Mouse (Mus musculus): ENCODE results near the gene Klc3. TPM values are rescaled to one million over a fixed set of nuclear protein-coding genes. Genes with fewer than 3 reads are reported as not detected.
A peak's percentile ranks its signal among the peaks of the same experiment; 100 is the strongest.

Klc3 gene
- polyA plus RNA-seq, 1 experiment from 2014 or later: 0.70 TPM

DNA sequence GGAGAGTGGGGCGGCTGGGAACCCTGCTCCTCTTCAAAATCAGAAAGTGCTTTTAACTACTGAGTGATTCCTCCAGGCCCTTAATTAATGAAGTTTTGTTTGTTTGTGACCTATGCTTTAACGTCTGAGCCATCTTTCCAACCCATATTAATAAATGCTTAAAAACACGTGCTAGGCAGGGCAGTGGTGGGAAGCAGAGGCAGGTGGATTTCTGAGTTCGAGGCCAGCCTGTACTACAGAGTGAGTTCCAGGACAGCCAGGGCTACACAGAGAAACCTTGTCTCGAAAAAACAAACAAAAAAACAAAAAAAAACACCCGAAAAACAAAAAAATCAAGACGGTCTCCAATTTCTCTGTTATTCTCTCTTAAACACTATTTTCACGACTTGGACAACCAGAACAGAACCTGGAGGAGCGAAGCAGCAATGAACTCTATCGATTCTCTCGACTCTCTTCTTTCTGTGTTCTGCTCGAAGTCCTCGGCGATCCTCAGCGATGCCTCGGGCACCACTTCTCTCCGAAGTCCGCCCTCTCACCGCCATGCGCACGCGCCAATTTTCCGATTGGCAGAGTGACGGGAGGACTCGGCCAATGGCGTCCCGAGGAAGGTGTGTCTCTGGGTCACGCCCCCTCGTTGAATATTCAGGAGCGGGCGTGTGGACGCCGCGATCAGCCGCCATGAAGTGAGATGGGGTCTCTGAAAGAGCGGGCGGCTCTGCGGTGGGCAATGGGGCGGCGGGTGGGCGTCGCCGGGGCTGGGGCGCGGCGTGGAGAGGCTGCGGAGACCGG is 22.3 kb downstream of the Klc3 start, which contains the start of gene Ercc2:
Gene Ercc2 (plus strand): TSS at position 634 of the 789 bp plus-strand sequence.
- Histone ChIP-seq H3K9ac (peak within 1 kb of the TSS; percentile 85), H3K27ac (peak within 1 kb of the TSS; percentile 43), H3K4me2 (peak within 1 kb of the TSS; percentile 97), H3K4me1 (replicated peaks) (peaks cover 24% of the 10 kb centered on the region), H3K27me3 (no peaks in the 10 kb centered on the region), H3K4me3 (replicated peaks) (peak within 1 kb of the TSS; percentile 89), H3K36me3 (peaks cover 33% of the 10 kb centered on the region), H3K9me3 (replicated peaks) (no peaks in the 10 kb centered on the region)
- ATAC-seq (ENCODE audit: low read depth) (peak; percentile 96), DNase-seq (peak; percentile 99)
- WGBS (ENCODE audit: insufficient replicate concordance): 5% methylated on average over 47 of the region's 48 CpGs

DNA sequence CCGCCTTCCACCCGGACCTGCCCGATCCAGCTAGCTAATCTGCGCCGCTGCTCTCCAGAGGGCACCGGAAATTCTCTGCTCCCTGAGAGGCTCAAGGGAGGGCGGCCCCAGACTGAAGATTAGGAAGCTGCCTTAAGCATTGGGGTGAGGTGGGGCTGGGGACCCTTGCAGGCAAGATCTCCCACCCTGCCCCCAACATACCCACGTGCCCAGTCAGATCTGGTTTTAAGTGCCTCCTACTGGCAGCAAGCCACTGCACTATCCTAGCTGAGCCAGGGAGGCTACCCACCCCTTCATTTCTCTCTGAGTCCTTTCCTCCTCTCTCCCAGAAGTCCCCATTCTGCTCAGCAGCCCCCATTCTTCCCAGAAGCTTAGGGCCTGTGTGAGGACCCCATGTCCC is 25.9 kb downstream of the Klc3 start:
- Histone ChIP-seq H3K9me3 (replicated peaks) (no peaks in the 10 kb centered on the region), H3K4me3 (replicated peaks) (no peak overlapping the region), H3K27ac (no peak overlapping the region), H3K27me3 (no peaks in the 10 kb centered on the region), H3K9ac (no peak overlapping the region), H3K4me1 (replicated peaks) (peaks cover 13% of the 10 kb centered on the region), H3K4me2 (no peak overlapping the region), H3K36me3 (no peaks in the 10 kb centered on the region)
- DNase-seq (no peak), ATAC-seq (ENCODE audit: low read depth) (no peak)
- 38% methylated on average over 8 of the region's 8 CpGs for WGBS (ENCODE audit: insufficient replicate concordance)

DNA sequence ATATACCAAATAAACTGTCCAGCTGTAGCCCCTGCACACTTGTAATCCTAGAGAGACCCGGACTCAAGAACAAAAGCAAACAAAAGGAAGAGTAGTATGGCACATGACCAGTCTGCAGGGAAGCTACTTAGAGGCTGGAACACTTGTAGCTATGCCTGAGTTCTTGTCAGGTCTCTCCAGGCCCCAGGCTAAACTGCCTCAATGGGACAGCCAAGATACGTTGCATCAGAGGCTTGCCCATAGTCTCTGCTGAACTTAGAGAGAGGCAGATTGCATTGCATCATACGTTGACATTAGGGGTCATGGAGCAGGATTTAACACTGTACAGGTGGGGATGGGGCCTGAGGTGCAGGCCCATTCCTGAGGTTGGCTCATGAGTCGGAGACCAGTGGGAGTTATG is 27.9 kb downstream of the Klc3 start:
- DNase-seq (no peak), ATAC-seq (ENCODE audit: low read depth) (peak; percentile 45; the same call in 1 of the 2 replicates)
- H3K4me2 ChIP-seq: no peak overlapping the region
- no peaks in the 10 kb centered on the region for H3K27me3 ChIP-seq
- no peak overlapping the region for H3K9ac ChIP-seq
- H3K27ac ChIP-seq: no peak overlapping the region
- no peak overlapping the region for H3K4me3 ChIP-seq (replicated peaks)
- WGBS (ENCODE audit: insufficient replicate concordance): 66% methylated on average over 4 of the region's 4 CpGs
- H3K36me3 ChIP-seq: no peaks in the 10 kb centered on the region
- H3K9me3 ChIP-seq (replicated peaks): no peaks in the 10 kb centered on the region
- H3K4me1 ChIP-seq (replicated peaks): no peaks in the 10 kb centered on the region

DNA sequence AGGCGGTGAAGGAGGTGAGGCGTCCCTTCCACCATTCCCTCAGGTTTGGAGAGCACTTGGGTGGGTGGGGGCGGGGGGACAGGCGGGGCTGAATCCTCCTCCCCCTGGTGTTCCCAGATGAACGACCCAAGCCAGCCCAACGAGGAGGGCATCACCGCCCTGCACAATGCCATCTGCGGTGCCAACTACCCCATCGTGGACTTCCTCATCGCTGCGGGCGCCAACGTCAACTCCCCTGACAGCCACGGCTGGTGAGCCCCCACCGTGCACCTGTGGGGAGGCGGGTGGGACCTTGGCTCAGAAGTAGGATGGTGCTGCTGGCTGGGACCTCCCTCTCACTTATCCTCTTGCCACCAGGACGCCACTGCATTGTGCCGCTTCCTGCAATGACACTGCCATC is 28.5 kb downstream of the Klc3 start:
- no peaks in the 10 kb centered on the region for H3K36me3 ChIP-seq
- WGBS (ENCODE audit: insufficient replicate concordance): 70% methylated on average over 18 of the region's 18 CpGs

GRCm38 (mm10) chr7:19373367-19373766 is 30.5 kb downstream of the Klc3 start:
- DNase-seq (no peak), ATAC-seq (ENCODE audit: low read depth) (no peak)
- H3K27me3 ChIP-seq: peaks cover 21% of the 10 kb centered on the region
- H3K4me2 ChIP-seq: no peak overlapping the region
- H3K27ac ChIP-seq: no peak overlapping the region
- H3K4me3 ChIP-seq (replicated peaks): no peak overlapping the region
- H3K9ac ChIP-seq: no peak overlapping the region
- WGBS (ENCODE audit: insufficient replicate concordance): 75% methylated on average over 2 of the region's 2 CpGs
- no peaks in the 10 kb centered on the region for H3K9me3 ChIP-seq (replicated peaks)
- H3K36me3 ChIP-seq: no peaks in the 10 kb centered on the region
- H3K4me1 ChIP-seq (replicated peaks): peaks cover 5% of the 10 kb centered on the region

More for the DNA sequence above, 28.5 kb downstream of the Klc3 start:
- Histone ChIP-seq H3K27me3 (0 out of 2 replicates have a peak, but pooled peaks cover 2% of the 10 kb centered on the region), H3K27ac (no peak overlapping the region), H3K9me3 (replicated peaks) (no peaks in the 10 kb centered on the region), H3K9ac (no peak overlapping the region), H3K4me1 (replicated peaks) (no peaks in the 10 kb centered on the region), H3K4me3 (replicated peaks) (no peak overlapping the region), H3K4me2 (no peak overlapping the region)
- no peak for DNase-seq
- no peak for ATAC-seq (ENCODE audit: low read depth)

DNA sequence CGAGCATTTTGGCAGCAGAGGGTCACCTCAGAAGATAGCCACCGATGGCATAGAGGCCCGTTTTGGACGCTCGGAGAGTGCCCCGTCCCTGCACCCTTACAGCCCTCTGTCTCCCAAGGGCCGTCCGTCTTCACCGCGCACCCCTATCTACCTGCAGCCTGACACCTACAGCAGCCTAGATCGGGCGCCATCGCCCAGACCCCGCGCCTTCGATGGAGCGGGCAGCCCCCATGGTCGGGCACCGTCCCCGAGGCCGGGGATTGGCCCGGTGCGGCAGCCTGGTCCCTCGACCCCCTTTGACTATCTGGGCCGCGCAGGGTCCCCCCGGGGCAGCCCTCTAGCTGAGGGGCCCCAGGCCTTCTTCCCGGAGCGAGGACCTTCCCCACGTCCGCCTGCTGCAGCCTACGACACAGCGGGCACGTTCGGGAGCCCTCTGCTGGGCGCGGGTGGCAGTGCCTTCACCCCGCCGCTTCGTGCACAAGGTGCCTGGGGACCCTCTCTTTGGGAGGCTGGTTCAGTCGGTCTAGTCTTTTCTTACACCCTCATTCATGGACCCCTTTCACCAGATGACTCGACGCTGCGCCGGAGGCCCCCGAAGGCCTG is 34.0 kb downstream of the Klc3 start:
- Histone ChIP-seq H3K9me3 (replicated peaks) (no peaks in the 10 kb centered on the region), H3K27me3 (peaks cover 23% of the 10 kb centered on the region), H3K4me3 (replicated peaks) (peak overlapping the region; percentile 39), H3K27ac (no peak overlapping the region), H3K9ac (peak overlapping the region; percentile 45; the same call in 1 of the 2 replicates), H3K4me2 (peak overlapping the region; percentile 68), H3K36me3 (no peaks in the 10 kb centered on the region), H3K4me1 (replicated peaks) (peaks cover 5% of the 10 kb centered on the region)
- peak; percentile 27 for DNase-seq
- 9% methylated on average over 46 of the region's 46 CpGs for WGBS (ENCODE audit: insufficient replicate concordance)
- ATAC-seq (ENCODE audit: low read depth): 0 out of 2 replicates have a peak, but pooled peaks have one; percentile 42

- Histone ChIP-seq H3K27ac (no peak overlapping the region), H3K36me3 (no peaks in the 10 kb centered on the region), H3K4me2 (no peak overlapping the region), H3K27me3 (peaks cover 23% of the 10 kb centered on the region), H3K4me3 (replicated peaks) (no peak overlapping the region), H3K4me1 (replicated peaks) (peaks cover 14% of the 10 kb centered on the region), H3K9ac (no peak overlapping the region), H3K9me3 (replicated peaks) (no peaks in the 10 kb centered on the region)
- ATAC-seq (ENCODE audit: low read depth) (no peak), DNase-seq (no peak)
- WGBS (ENCODE audit: insufficient replicate concordance): 19% methylated on average over 16 of the region's 16 CpGs
Measured at GRCm38 (mm10) chr7:19368380-19368779, 35.5 kb downstream of the Klc3 start.

DNA sequence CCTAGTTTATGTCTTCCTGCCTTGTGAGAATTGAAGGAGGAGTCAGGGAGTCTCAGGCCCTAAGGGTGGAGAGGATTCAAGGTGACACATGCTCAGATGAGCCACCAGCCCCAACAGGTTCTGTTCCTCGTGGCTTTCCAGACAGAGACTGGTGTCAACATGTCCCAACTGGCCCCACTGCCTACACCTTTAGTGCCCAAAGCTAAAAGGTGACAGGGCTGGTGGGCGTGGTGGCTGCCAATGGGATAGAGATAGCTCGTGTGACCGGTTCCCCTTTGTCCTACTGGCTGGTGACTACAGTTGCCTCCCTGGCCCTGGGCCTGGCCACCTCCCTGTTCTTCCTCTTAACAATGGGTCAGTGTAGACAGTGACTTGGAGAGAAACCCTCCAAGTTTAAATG is 38.5 kb downstream of the Klc3 start:
- H3K9me3 ChIP-seq (replicated peaks): no peaks in the 10 kb centered on the region
- ATAC-seq (ENCODE audit: low read depth) (no peak), DNase-seq (no peak)
- no peak overlapping the region for H3K27ac ChIP-seq
- H3K4me2 ChIP-seq: no peak overlapping the region
- 43% methylated on average over 4 of the region's 4 CpGs for WGBS (ENCODE audit: insufficient replicate concordance)
- no peak overlapping the region for H3K9ac ChIP-seq
- H3K36me3 ChIP-seq: no peaks in the 10 kb centered on the region
- H3K27me3 ChIP-seq: peaks cover 21% of the 10 kb centered on the region
- no peak overlapping the region for H3K4me3 ChIP-seq (replicated peaks)
- peaks cover 37% of the 10 kb centered on the region for H3K4me1 ChIP-seq (replicated peaks)

- Histone ChIP-seq H3K9ac (no peak overlapping the region), H3K4me3 (replicated peaks) (no peak overlapping the region), H3K4me1 (replicated peaks) (peaks cover 42% of the 10 kb centered on the region), H3K4me2 (peak overlapping the region; percentile 7; the same call in 1 of the 2 replicates), H3K9me3 (replicated peaks) (no peaks in the 10 kb centered on the region), H3K27ac (no peak overlapping the region), H3K27me3 (peaks cover 7% of the 10 kb centered on the region), H3K36me3 (no peaks in the 10 kb centered on the region)
- ATAC-seq (ENCODE audit: low read depth): no peak
- DNase-seq: peak; percentile 71
- 2% methylated on average over 18 of the region's 18 CpGs for WGBS (ENCODE audit: insufficient replicate concordance)
Measured at GRCm38 (mm10) chr7:19363881-19364280, 40.0 kb downstream of the Klc3 start.

DNA sequence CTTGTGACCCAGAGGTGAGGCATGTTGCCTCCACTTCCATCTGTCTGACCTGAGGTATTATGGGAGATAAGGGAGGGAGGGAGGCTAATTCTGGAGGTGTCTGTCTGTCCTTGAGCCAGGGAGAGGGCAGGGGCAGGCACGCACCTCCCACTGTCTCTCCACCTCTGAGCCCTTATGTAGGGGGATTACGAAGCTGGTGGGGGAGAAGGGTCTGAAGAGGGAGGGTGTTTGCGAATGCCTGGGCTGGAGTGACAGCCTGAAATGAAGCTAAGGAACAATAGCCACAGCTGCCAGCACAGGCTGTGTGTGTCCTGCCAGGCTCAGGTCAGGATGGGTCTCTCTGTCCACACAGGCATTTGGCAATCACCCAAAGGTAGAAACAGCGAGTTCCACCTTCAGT is 41.6 kb downstream of the Klc3 start:
- ATAC-seq (ENCODE audit: low read depth) (no peak), DNase-seq (no peak)
- H3K4me3 ChIP-seq (replicated peaks): no peak overlapping the region
- peak overlapping the region; percentile 100 for H3K4me2 ChIP-seq
- no peak overlapping the region for H3K27ac ChIP-seq
- peaks cover 7% of the 10 kb centered on the region for H3K36me3 ChIP-seq
- H3K9me3 ChIP-seq (replicated peaks): no peaks in the 10 kb centered on the region
- WGBS (ENCODE audit: insufficient replicate concordance): 44% methylated on average over 4 of the region's 4 CpGs
- H3K4me1 ChIP-seq (replicated peaks): peaks cover 58% of the 10 kb centered on the region
- H3K9ac ChIP-seq: 0 out of 2 replicates have a peak overlapping the region, but pooled peaks have one; percentile 78
- no peaks in the 10 kb centered on the region for H3K27me3 ChIP-seq

- ATAC-seq (ENCODE audit: low read depth) (no peak), DNase-seq (peak; percentile 80)
- H3K4me2 ChIP-seq: peak overlapping the region; percentile 100
- no peaks in the 10 kb centered on the region for H3K27me3 ChIP-seq
- H3K9ac ChIP-seq: peak overlapping the region; percentile 78
- H3K4me3 ChIP-seq (replicated peaks): peak overlapping the region; percentile 73
- H3K36me3 ChIP-seq: peaks cover 13% of the 10 kb centered on the region
- H3K27ac ChIP-seq: no peak overlapping the region
- peaks cover 64% of the 10 kb centered on the region for H3K4me1 ChIP-seq (replicated peaks)
- no peaks in the 10 kb centered on the region for H3K9me3 ChIP-seq (replicated peaks)
- 8% methylated on average over 16 of the region's 16 CpGs for WGBS (ENCODE audit: insufficient replicate concordance)
Measured at GRCm38 (mm10) chr7:19361720-19362119, 42.2 kb downstream of the Klc3 start.

Data from liver, embryonic 13.5 days (tissue).